Mouse (Mus musculus): ENCODE data around the gene Vmn1r55. TPM values are rescaled to one million over a fixed set of nuclear protein-coding genes. Genes with fewer than 3 reads are reported as not detected.
"Not testable (repeated sequence)": the region's sequence is repeated elsewhere in the genome, so short reads cannot be mapped to it uniquely, and the experiment has no call there.

Gene Vmn1r55
- not detected in 2 replicates for polyA plus RNA-seq (2016; fragmentation: Nextera tagmentation; extraction: Ambion mirVana)

- not testable (repeated sequence) for DNase-seq (ENCODE audit: low spot score); H3K4me1 ChIP-seq; H3K27me3 ChIP-seq (ENCODE audit: low read depth, poor library complexity, severe bottlenecking); H3K4me3 ChIP-seq; H3K27ac ChIP-seq (replicated peaks); H3K36me3 ChIP-seq
- 0 out of 2 replicates have a peak, but pooled peaks cover 14% of the 10 kb centered on the region for H3K9me3 ChIP-seq (replicated peaks)
These were observed at the start of gene Vmn1r55 for GRCm38 (mm10) chr7:5149570-5149969. Gene Vmn1r55 (minus strand): TSS chr7:5149670.

GRCm38 (mm10) chr7:5196647-5197046 is 47.2 kb upstream of the Vmn1r55 start, which contains the start of gene Vmn1r56:
Gene Vmn1r56 (minus strand): TSS chr7:5196747.
- not testable (repeated sequence) for H3K36me3 ChIP-seq; H3K27me3 ChIP-seq (ENCODE audit: low read depth, poor library complexity, severe bottlenecking); H3K4me1 ChIP-seq; H3K27ac ChIP-seq (replicated peaks); DNase-seq (ENCODE audit: low spot score); H3K4me3 ChIP-seq; H3K9me3 ChIP-seq (replicated peaks)

- Histone ChIP-seq H3K4me3 (peak within 1 kb of the TSS; percentile 47), H3K4me1 (0 out of 2 replicates have a peak, but pooled peaks cover 5% of the 10 kb centered on the region), H3K27me3 (ENCODE audit: low read depth, poor library complexity, severe bottlenecking) (no peaks in the 10 kb centered on the region), H3K36me3 (no peaks in the 10 kb centered on the region), H3K27ac (replicated peaks) (peak within 1 kb of the TSS; percentile 46; the same call in 1 of the 2 replicates), H3K9me3 (replicated peaks) (no peaks in the 10 kb centered on the region; the same call in 1 of the 2 replicates)
- WGBS = 20% methylated on average over 42 of the region's 42 CpGs
- peak; percentile 75 for DNase-seq (ENCODE audit: low spot score)
These were observed 23.7 kb downstream of the Vmn1r55 start, which contains the start of gene Rasl2-9 for GRCm38 (mm10) chr7:5125549-5126406. Gene Rasl2-9 (minus strand): TSS chr7:5125950.

- Histone ChIP-seq H3K27me3 (ENCODE audit: low read depth, poor library complexity, severe bottlenecking) (no peaks in the 10 kb centered on the region), H3K4me1 (0 out of 2 replicates have a peak, but pooled peaks cover 5% of the 10 kb centered on the region), H3K36me3 (no peaks in the 10 kb centered on the region), H3K4me3 (no peak overlapping the region), H3K9me3 (replicated peaks) (no peaks in the 10 kb centered on the region; the same call in 1 of the 2 replicates), H3K27ac (replicated peaks) (no peak overlapping the region)
- 91% methylated on average over 8 of the region's 8 CpGs for WGBS
- no peak for DNase-seq (ENCODE audit: low spot score)
These were observed 24.4 kb downstream of the Vmn1r55 start for GRCm38 (mm10) chr7:5125078-5125477.

- no peak within 1 kb of the TSS for H3K4me3 ChIP-seq
- H3K36me3 ChIP-seq = no peaks in the 10 kb centered on the region
- WGBS = 90% methylated on average over 3 of the region's 3 CpGs
- no peaks in the 10 kb centered on the region for H3K27me3 ChIP-seq (ENCODE audit: low read depth, poor library complexity, severe bottlenecking)
- no peaks in the 10 kb centered on the region for H3K4me1 ChIP-seq
- no peaks in the 10 kb centered on the region for H3K9me3 ChIP-seq (replicated peaks)
- no peak for DNase-seq (ENCODE audit: low spot score)
- H3K27ac ChIP-seq (replicated peaks) = no peak within 1 kb of the TSS
These were observed 32.6 kb downstream of the Vmn1r55 start, which contains the start of gene Rfpl4 for GRCm38 (mm10) chr7:5116850-5117249. Gene Rfpl4 (minus strand): TSS chr7:5116950.

- 62% methylated on average over 3 of the region's 3 CpGs for WGBS
- H3K4me1 ChIP-seq = no peaks in the 10 kb centered on the region
- no peak for DNase-seq (ENCODE audit: low spot score)
- no peak overlapping the region for H3K4me3 ChIP-seq
- peaks cover 7% of the 10 kb centered on the region; the same call in 1 of the 2 replicates for H3K9me3 ChIP-seq (replicated peaks)
- no peak overlapping the region for H3K27ac ChIP-seq (replicated peaks)
- H3K36me3 ChIP-seq = no peaks in the 10 kb centered on the region
- H3K27me3 ChIP-seq (ENCODE audit: low read depth, poor library complexity, severe bottlenecking) = no peaks in the 10 kb centered on the region
These were observed 36.8 kb downstream of the Vmn1r55 start for GRCm38 (mm10) chr7:5112701-5113100.

GRCm38 (mm10) chr7:5109301-5109700 is 40.2 kb downstream of the Vmn1r55 start:
- H3K36me3 ChIP-seq = no peaks in the 10 kb centered on the region
- H3K27ac ChIP-seq (replicated peaks) = no peak overlapping the region
- no peak for DNase-seq (ENCODE audit: low spot score)
- 83% methylated on average over 8 of the region's 8 CpGs for WGBS
- no peak overlapping the region for H3K4me3 ChIP-seq
- H3K27me3 ChIP-seq (ENCODE audit: low read depth, poor library complexity, severe bottlenecking) = no peaks in the 10 kb centered on the region
- no peaks in the 10 kb centered on the region for H3K4me1 ChIP-seq
- peaks cover 7% of the 10 kb centered on the region; the same call in 1 of the 2 replicates for H3K9me3 ChIP-seq (replicated peaks)

GRCm38 (mm10) chr7:5108272-5108671 is 41.2 kb downstream of the Vmn1r55 start:
- H3K4me1 ChIP-seq = no peaks in the 10 kb centered on the region
- WGBS = 82% methylated on average over 4 of the region's 4 CpGs

GRCm38 (mm10) chr7:5102564-5102963 is 46.9 kb downstream of the Vmn1r55 start:
- DNase-seq (ENCODE audit: low spot score) = no peak
- Histone ChIP-seq H3K4me1 (no peaks in the 10 kb centered on the region), H3K27ac (replicated peaks) (no peak overlapping the region), H3K4me3 (no peak overlapping the region), H3K27me3 (ENCODE audit: low read depth, poor library complexity, severe bottlenecking) (no peaks in the 10 kb centered on the region), H3K36me3 (peaks cover 23% of the 10 kb centered on the region), H3K9me3 (replicated peaks) (no peaks in the 10 kb centered on the region)
- WGBS = 90% methylated on average over 2 of the region's 2 CpGs

More at GRCm38 (mm10) chr7:5108272-5108671, 41.2 kb downstream of the Vmn1r55 start:
- no peaks in the 10 kb centered on the region for H3K36me3 ChIP-seq
- H3K27me3 ChIP-seq (ENCODE audit: low read depth, poor library complexity, severe bottlenecking) = no peaks in the 10 kb centered on the region
- no peak overlapping the region for H3K27ac ChIP-seq (replicated peaks)
- DNase-seq (ENCODE audit: low spot score) = no peak
- H3K9me3 ChIP-seq (replicated peaks) = peaks cover 7% of the 10 kb centered on the region; the same call in 1 of the 2 replicates
- H3K4me3 ChIP-seq = no peak overlapping the region

- no peak overlapping the region for H3K27ac ChIP-seq (replicated peaks)
- H3K36me3 ChIP-seq = peaks cover 37% of the 10 kb centered on the region
- no peak overlapping the region for H3K4me3 ChIP-seq
- no peaks in the 10 kb centered on the region for H3K27me3 ChIP-seq (ENCODE audit: low read depth, poor library complexity, severe bottlenecking)
- H3K9me3 ChIP-seq (replicated peaks) = no peaks in the 10 kb centered on the region
- 93% methylated on average over 10 of the region's 10 CpGs for WGBS
- DNase-seq (ENCODE audit: low spot score) = no peak
- no peaks in the 10 kb centered on the region for H3K4me1 ChIP-seq
These were observed 48.3 kb downstream of the Vmn1r55 start for GRCm38 (mm10) chr7:5101066-5101663.

- Histone ChIP-seq H3K36me3 (peaks cover 50% of the 10 kb centered on the region), H3K4me1 (no peaks in the 10 kb centered on the region), H3K27ac (replicated peaks) (no peak overlapping the region), H3K4me3 (no peak overlapping the region), H3K9me3 (replicated peaks) (no peaks in the 10 kb centered on the region), H3K27me3 (ENCODE audit: low read depth, poor library complexity, severe bottlenecking) (no peaks in the 10 kb centered on the region)
- DNase-seq (ENCODE audit: low spot score) = no peak
- 92% methylated on average over 3 of the region's 3 CpGs for WGBS
These were observed 49.7 kb downstream of the Vmn1r55 start for GRCm38 (mm10) chr7:5099796-5100195.

GRCm38 (mm10) chr7:5098769-5099168 is 50.7 kb downstream of the Vmn1r55 start:
- H3K4me3 ChIP-seq = no peak overlapping the region
- DNase-seq (ENCODE audit: low spot score) = no peak
- H3K27ac ChIP-seq (replicated peaks) = no peak overlapping the region
- H3K27me3 ChIP-seq (ENCODE audit: low read depth, poor library complexity, severe bottlenecking) = no peaks in the 10 kb centered on the region
- peaks cover 60% of the 10 kb centered on the region for H3K36me3 ChIP-seq
- no peaks in the 10 kb centered on the region for H3K4me1 ChIP-seq
- 92% methylated on average over 5 of the region's 5 CpGs for WGBS
- no peaks in the 10 kb centered on the region for H3K9me3 ChIP-seq (replicated peaks)
